Mouse (Mus musculus): ENCODE results near the gene Ppp4c. TPM values are rescaled to one million over a fixed set of nuclear protein-coding genes. Genes with fewer than 3 reads are reported as not detected.

Gene Ppp4c
- total RNA-seq, 2 experiments from 2014 or later: 43.5 to 46.7 TPM

Other genes starting within 250 kb of the Ppp4c start
Only the 30 nearest of the 33 such genes appear.
- gene Eif3c, start 226.1 kb downstream of the Ppp4c start, total RNA-seq (2015; ENCODE audit: low replicate concordance): 44.2 and 57.9 TPM in 2 replicates
- 79.4 and 87.0 TPM in 2 replicates for gene Eif3c, start 226.1 kb downstream of the Ppp4c start, total RNA-seq (2017; ENCODE audit: low replicate concordance)
- 4.8 and 9.8 TPM in 2 replicates for gene Apobr, start 207.6 kb downstream of the Ppp4c start, total RNA-seq (2015; ENCODE audit: low replicate concordance)
- gene Apobr, start 207.6 kb downstream of the Ppp4c start, total RNA-seq (2017; ENCODE audit: low replicate concordance): 9.3 and 9.5 TPM in 2 replicates
- 4.4 and 30.9 TPM in 2 replicates for gene Cln3, start 206.7 kb downstream of the Ppp4c start, total RNA-seq (2015; ENCODE audit: low replicate concordance)
- gene Cln3, start 206.7 kb downstream of the Ppp4c start, total RNA-seq (2017; ENCODE audit: low replicate concordance): 9.1 and 9.9 TPM in 2 replicates
- not detected in 2 replicates for gene Il27, start 197.6 kb downstream of the Ppp4c start, total RNA-seq (2015; ENCODE audit: low replicate concordance)
- not detected in 2 replicates for gene Il27, start 197.6 kb downstream of the Ppp4c start, total RNA-seq (2017; ENCODE audit: low replicate concordance)
- 10.4 and 11.9 TPM in 2 replicates for gene Nupr1, start 161.6 kb downstream of the Ppp4c start, total RNA-seq (2015; ENCODE audit: low replicate concordance)
- 5.9 and 9.0 TPM in 2 replicates for gene Nupr1, start 161.6 kb downstream of the Ppp4c start, total RNA-seq (2017; ENCODE audit: low replicate concordance)
- gene Sgf29, start 143.2 kb downstream of the Ppp4c start, total RNA-seq (2015; ENCODE audit: low replicate concordance): 33.6 and 37.9 TPM in 2 replicates
- 6.8 and 17.6 TPM in 2 replicates for gene Sgf29, start 143.2 kb downstream of the Ppp4c start, total RNA-seq (2017; ENCODE audit: low replicate concordance)
- gene Sult1a1, start 116.1 kb downstream of the Ppp4c start, total RNA-seq (2015; ENCODE audit: low replicate concordance): not detected in 2 replicates
- 3.6 and 6.0 TPM in 2 replicates for gene Sult1a1, start 116.1 kb downstream of the Ppp4c start, total RNA-seq (2017; ENCODE audit: low replicate concordance)
- 4.8 and 13.4 TPM in 2 replicates for gene Bola2, start 97.1 kb downstream of the Ppp4c start, total RNA-seq (2015; ENCODE audit: low replicate concordance)
- gene Bola2, start 97.1 kb downstream of the Ppp4c start, total RNA-seq (2017; ENCODE audit: low replicate concordance): 11.6 and 27.2 TPM in 2 replicates
- 0.19 and 1.9 TPM in 2 replicates for gene Slx1b, start 96.7 kb downstream of the Ppp4c start, total RNA-seq (2015; ENCODE audit: low replicate concordance)
- 0.42 and 1.4 TPM in 2 replicates for gene Slx1b, start 96.7 kb downstream of the Ppp4c start, total RNA-seq (2017; ENCODE audit: low replicate concordance)
- gene Coro1a, start 84.7 kb downstream of the Ppp4c start, total RNA-seq (2015; ENCODE audit: low replicate concordance): 127 and 157 TPM in 2 replicates
- 132 and 182 TPM in 2 replicates for gene Coro1a, start 84.7 kb downstream of the Ppp4c start, total RNA-seq (2017; ENCODE audit: low replicate concordance)
- 46.1 and 51.8 TPM in 2 replicates for gene Mapk3, start 32.9 kb downstream of the Ppp4c start, total RNA-seq (2015; ENCODE audit: low replicate concordance)
- 10.9 and 19.4 TPM in 2 replicates for gene Mapk3, start 32.9 kb downstream of the Ppp4c start, total RNA-seq (2017; ENCODE audit: low replicate concordance)
- gene Gdpd3, start 26.2 kb downstream of the Ppp4c start, total RNA-seq (2015; ENCODE audit: low replicate concordance): 5.6 TPM in 1 of 2 replicates, not detected in the other
- 5.4 and 7.2 TPM in 2 replicates for gene Gdpd3, start 26.2 kb downstream of the Ppp4c start, total RNA-seq (2017; ENCODE audit: low replicate concordance)
- gene Ypel3, start 15.5 kb downstream of the Ppp4c start, total RNA-seq (2015; ENCODE audit: low replicate concordance): 752 and 763 TPM in 2 replicates
- 364 and 550 TPM in 2 replicates for gene Ypel3, start 15.5 kb downstream of the Ppp4c start, total RNA-seq (2017; ENCODE audit: low replicate concordance)
- gene Tbx6, start 11.0 kb downstream of the Ppp4c start, total RNA-seq (2015; ENCODE audit: low replicate concordance): 28.8 and 31.9 TPM in 2 replicates
- 12.3 and 23.2 TPM in 2 replicates for gene Tbx6, start 11.0 kb downstream of the Ppp4c start, total RNA-seq (2017; ENCODE audit: low replicate concordance)
- not detected in 2 replicates for gene Fam57b, start 5.2 kb upstream of the Ppp4c start, total RNA-seq (2015; ENCODE audit: low replicate concordance)
- gene Fam57b, start 5.2 kb upstream of the Ppp4c start, total RNA-seq (2017; ENCODE audit: low replicate concordance): not detected in 2 replicates
- gene 4930451I11Rik, start 39.1 kb upstream of the Ppp4c start, total RNA-seq (2015; ENCODE audit: low replicate concordance): not detected in 2 replicates
- gene 4930451I11Rik, start 39.1 kb upstream of the Ppp4c start, total RNA-seq (2017; ENCODE audit: low replicate concordance): not detected in 2 replicates
- not detected in 2 replicates for gene Doc2a, start 54.9 kb upstream of the Ppp4c start, total RNA-seq (2015; ENCODE audit: low replicate concordance)
- gene Doc2a, start 54.9 kb upstream of the Ppp4c start, total RNA-seq (2017; ENCODE audit: low replicate concordance): not detected in 2 replicates
- gene Hirip3, start 69.5 kb upstream of the Ppp4c start, total RNA-seq (2015; ENCODE audit: low replicate concordance): 5.2 and 9.2 TPM in 2 replicates
- gene Hirip3, start 69.5 kb upstream of the Ppp4c start, total RNA-seq (2017; ENCODE audit: low replicate concordance): 38.2 and 40.8 TPM in 2 replicates
- gene Ino80e, start 69.9 kb upstream of the Ppp4c start, total RNA-seq (2015; ENCODE audit: low replicate concordance): 14.4 and 35.5 TPM in 2 replicates
- gene Ino80e, start 69.9 kb upstream of the Ppp4c start, total RNA-seq (2017; ENCODE audit: low replicate concordance): 4.9 and 9.9 TPM in 2 replicates
- 6.9 and 9.6 TPM in 2 replicates for gene Taok2, start 92.2 kb upstream of the Ppp4c start, total RNA-seq (2015; ENCODE audit: low replicate concordance)
- 17.0 and 31.8 TPM in 2 replicates for gene Taok2, start 92.2 kb upstream of the Ppp4c start, total RNA-seq (2017; ENCODE audit: low replicate concordance)
- 4.0 and 6.3 TPM in 2 replicates for gene Tmem219, start 130.4 kb upstream of the Ppp4c start, total RNA-seq (2015; ENCODE audit: low replicate concordance)
- 2.1 and 6.8 TPM in 2 replicates for gene Tmem219, start 130.4 kb upstream of the Ppp4c start, total RNA-seq (2017; ENCODE audit: low replicate concordance)
- gene Kctd13, start 136.4 kb upstream of the Ppp4c start, total RNA-seq (2015; ENCODE audit: low replicate concordance): 0.77 and 6.9 TPM in 2 replicates
- 0.42 and 1.7 TPM in 2 replicates for gene Kctd13, start 136.4 kb upstream of the Ppp4c start, total RNA-seq (2017; ENCODE audit: low replicate concordance)
- not detected in 2 replicates for gene Asphd1, start 157.1 kb upstream of the Ppp4c start, total RNA-seq (2015; ENCODE audit: low replicate concordance)
- gene Asphd1, start 157.1 kb upstream of the Ppp4c start, total RNA-seq (2017; ENCODE audit: low replicate concordance): not detected in 2 replicates
- not detected in 2 replicates for gene Sez6l2, start 158.1 kb upstream of the Ppp4c start, total RNA-seq (2015; ENCODE audit: low replicate concordance)
- 0.84 TPM in 1 of 2 replicates, not detected in the other for gene Sez6l2, start 158.1 kb upstream of the Ppp4c start, total RNA-seq (2017; ENCODE audit: low replicate concordance)
- 14.8 and 23.1 TPM in 2 replicates for gene Cdipt, start 183.4 kb upstream of the Ppp4c start, total RNA-seq (2015; ENCODE audit: low replicate concordance)
- gene Cdipt, start 183.4 kb upstream of the Ppp4c start, total RNA-seq (2017; ENCODE audit: low replicate concordance): 9.5 and 20.9 TPM in 2 replicates
- 5.0 TPM in 1 of 2 replicates, not detected in the other for gene Cdiptos, start 183.6 kb upstream of the Ppp4c start, total RNA-seq (2015; ENCODE audit: low replicate concordance)
- gene Cdiptos, start 183.6 kb upstream of the Ppp4c start, total RNA-seq (2017; ENCODE audit: low replicate concordance): not detected in 2 replicates
- 1.5 and 1.9 TPM in 2 replicates for gene Mvp, start 222.1 kb upstream of the Ppp4c start, total RNA-seq (2015; ENCODE audit: low replicate concordance)
- 5.5 and 7.7 TPM in 2 replicates for gene Mvp, start 222.1 kb upstream of the Ppp4c start, total RNA-seq (2017; ENCODE audit: low replicate concordance)
- not detected in 2 replicates for gene Pagr1b, start 224.0 kb upstream of the Ppp4c start, total RNA-seq (2015; ENCODE audit: low replicate concordance)
- not detected in 2 replicates for gene Pagr1b, start 224.0 kb upstream of the Ppp4c start, total RNA-seq (2017; ENCODE audit: low replicate concordance)
- gene Pagr1a, start 224.9 kb upstream of the Ppp4c start, total RNA-seq (2015; ENCODE audit: low replicate concordance): 13.4 and 18.8 TPM in 2 replicates
- 7.0 and 7.1 TPM in 2 replicates for gene Pagr1a, start 224.9 kb upstream of the Ppp4c start, total RNA-seq (2017; ENCODE audit: low replicate concordance)
- gene Gm42742, start 228.6 kb upstream of the Ppp4c start, total RNA-seq (2015; ENCODE audit: low replicate concordance): 1.7 and 1.9 TPM in 2 replicates
- 8.1 and 9.1 TPM in 2 replicates for gene Gm42742, start 228.6 kb upstream of the Ppp4c start, total RNA-seq (2017; ENCODE audit: low replicate concordance)

Measured in erythroblast, adult 5-6 weeks (primary cell).